Mouse (Mus musculus) adrenal gland, postnatal 4 days (tissue): Measurements from ENCODE around the gene Olfr446. TPM values are rescaled to one million over a fixed set of nuclear protein-coding genes. Genes with fewer than 3 reads are reported as not detected.

Experiments used
- DNase-seq, 2 experiments: peaks; one replicate each; pipeline ENCODE4 v3.0.0; 2021 to 2022; ENCODE audit warnings: low spot score in 2 of 2, mixed read lengths in 2 of 2
- long read RNA-seq, 2 experiments: library from polyadenylated mRNA; stranded (forward); transcript quantifications; one replicate each; pipeline ENCODE4 v2.0.0; 2021
- total RNA-seq, 2 experiments: library from RNA; stranded (reverse); gene quantifications; 2 replicates each; pipeline ENCODE4 v1.2.3; 2021

The Olfr446 gene
- not detected for total RNA-seq
- long read RNA-seq, experiment 1, result 0 reads
- long read RNA-seq, experiment 2, result 0 reads

- DNase-seq, result no peak
Observed at GRCm38 (mm10) chr6:42921077-42921476, at the start of gene Olfr446. Gene Olfr446 (plus strand): TSS chr6:42921377.

GRCm38 (mm10) chr6:42876323-42876722 is 44.9 kb upstream of the Olfr446 start:
- DNase-seq, result no peak

GRCm38 (mm10) chr6:42890141-42890540 is 31.0 kb upstream of the Olfr446 start, which contains the start of gene Olfr448:
Gene Olfr448 (plus strand): TSS chr6:42890441.
- DNase-seq, result no peak

- DNase-seq, result no peak
Observed at GRCm38 (mm10) chr6:42900345-42900744, 20.8 kb upstream of the Olfr446 start.

GRCm38 (mm10) chr6:42908578-42908977 is 12.6 kb upstream of the Olfr446 start, which contains the start of gene Olfr447:
Gene Olfr447 (plus strand): TSS chr6:42908878.
- DNase-seq, result no peak

GRCm38 (mm10) chr6:42948767-42949166 is 27.6 kb downstream of the Olfr446 start, which contains the start of gene Olfr444:
Gene Olfr444 (plus strand): TSS chr6:42949067.
- DNase-seq, result no peak

- DNase-seq, result no peak
Observed at GRCm38 (mm10) chr6:42980377-42980776, 59.2 kb downstream of the Olfr446 start.

Other genes starting within 250 kb of the Olfr446 start
- 10 to 100 TPM; 69.2 to 78.4 TPM for gene Tcaf1, start 211.3 kb upstream of the Olfr446 start, total RNA-seq
- gene Olfr453, start 182.0 kb upstream of the Olfr446 start, total RNA-seq, result not detected
- gene Olfr38, start 165.0 kb upstream of the Olfr446 start, total RNA-seq, result not detected
- not detected for gene Olfr452, start 136.3 kb upstream of the Olfr446 start, total RNA-seq
- gene Olfr450, start 109.4 kb upstream of the Olfr446 start, total RNA-seq, result not detected
- gene Olfr449, start 87.0 kb upstream of the Olfr446 start, total RNA-seq, result not detected
- not detected for gene Olfr448, start 30.9 kb upstream of the Olfr446 start, total RNA-seq
- not detected for gene Olfr447, start 12.5 kb upstream of the Olfr446 start, total RNA-seq
- gene Olfr444, start 27.7 kb downstream of the Olfr446 start, total RNA-seq, result not detected
- gene Olfr441, start 185.0 kb downstream of the Olfr446 start, total RNA-seq, result not detected
- not detected for gene Olfr237-ps1, start 225.2 kb downstream of the Olfr446 start, total RNA-seq
- not detected for gene Olfr437, start 241.9 kb downstream of the Olfr446 start, total RNA-seq